Mouse (Mus musculus) embryonic fibroblast, embryonic 13.5 days (primary cell): ENCODE measurements around the gene Grasp. TPM values are rescaled to one million over a fixed set of nuclear protein-coding genes. Genes with fewer than 3 reads are reported as not detected.

Source experiments
- H3K27ac ChIP-seq: 2 replicates; pipeline ENCODE4 v1.5.1; 2012; ENCODE audit warnings: low read length, control low read depth, inconsistent platforms; ENCODE audit not compliant: insufficient read depth
- H3K4me1 ChIP-seq: 2 replicates; pipeline ENCODE4 v1.6.1; 2011; ENCODE audit warnings: low read length; ENCODE audit not compliant: control insufficient read depth, insufficient read depth
- H3K4me3 ChIP-seq: 2 replicates; pipeline ENCODE4 v1.5.1; 2011; ENCODE audit warnings: mild to moderate bottlenecking, control low read depth, low read length; ENCODE audit not compliant: insufficient read depth
- CTCF ChIP-seq: IDR thresholded peaks from 2 replicates; pipeline ENCODE4 v1.5.1; 2011; ENCODE audit warnings: mild to moderate bottlenecking, control low read depth, low read length, moderate library complexity, borderline replicate concordance; ENCODE audit not compliant: insufficient read depth
- POLR2A ChIP-seq: IDR thresholded peaks from 2 replicates; pipeline ENCODE4 v1.6.1; 2011; ENCODE audit warnings: low read depth, mild to moderate bottlenecking, control low read depth, low read length, moderate library complexity
- polyA plus RNA-seq: library from polyadenylated mRNA; stranded (reverse); fragments of >200 nt; gene quantifications from 2 replicates; pipeline ENCODE4 v1.2.4, GENCODE M21; 2011; ENCODE audit warnings: low read depth; ENCODE audit not compliant: missing spikeins, insufficient read length

The Grasp gene
- polyA plus RNA-seq, 1 experiment = 9.0 TPM

GRCm38 (mm10) chr15:101181500-101181899 is 42.5 kb upstream of the Grasp start:
- no peak overlapping the region for H3K4me3 ChIP-seq
- TF ChIP-seq POLR2A = no peak
- no peak for TF ChIP-seq CTCF
- H3K27ac ChIP-seq = no peak overlapping the region
- peaks cover 14% of the 10 kb centered on the region; the same call in 1 of the 2 replicates for H3K4me1 ChIP-seq

- Histone ChIP-seq H3K4me3 (no peak overlapping the region), H3K4me1 (peaks cover 14% of the 10 kb centered on the region; the same call in 1 of the 2 replicates), H3K27ac (peak overlapping the region; percentile 35; the same call in 1 of the 2 replicates)
- no peak for TF ChIP-seq CTCF
- TF ChIP-seq POLR2A = no peak
Measured at GRCm38 (mm10) chr15:101182676-101183075, 41.3 kb upstream of the Grasp start.

GRCm38 (mm10) chr15:101184300-101184699 is 39.7 kb upstream of the Grasp start:
- no peak overlapping the region for H3K27ac ChIP-seq

GRCm38 (mm10) chr15:101185549-101185948 is 38.4 kb upstream of the Grasp start:
- Histone ChIP-seq H3K27ac (no peak overlapping the region), H3K4me3 (no peak overlapping the region), H3K4me1 (peaks cover 14% of the 10 kb centered on the region)
- TF ChIP-seq POLR2A (no peak), CTCF (no peak)

More at GRCm38 (mm10) chr15:101184300-101184699, 39.7 kb upstream of the Grasp start:
- TF ChIP-seq POLR2A (no peak), CTCF (no peak)
- Histone ChIP-seq H3K4me3 (no peak overlapping the region), H3K4me1 (peaks cover 14% of the 10 kb centered on the region; the same call in 1 of the 2 replicates)

GRCm38 (mm10) chr15:101187907-101188306 is 36.1 kb upstream of the Grasp start:
- H3K4me3 ChIP-seq = no peak overlapping the region
- H3K27ac ChIP-seq = no peak overlapping the region
- no peak for TF ChIP-seq POLR2A
- no peak for TF ChIP-seq CTCF
- H3K4me1 ChIP-seq = peaks cover 12% of the 10 kb centered on the region

GRCm38 (mm10) chr15:101189981-101190761 is 33.8 kb upstream of the Grasp start:
- H3K4me1 ChIP-seq = peaks cover 9% of the 10 kb centered on the region
- no peak overlapping the region for H3K27ac ChIP-seq
- H3K4me3 ChIP-seq = no peak overlapping the region
- TF ChIP-seq POLR2A (no peak), CTCF (no peak)

GRCm38 (mm10) chr15:101190762-101191150 is 33.2 kb upstream of the Grasp start:
- TF ChIP-seq POLR2A = no peak
- no peak for TF ChIP-seq CTCF
- Histone ChIP-seq H3K27ac (no peak overlapping the region), H3K4me3 (no peak overlapping the region), H3K4me1 (peaks cover 9% of the 10 kb centered on the region)

- H3K4me3 ChIP-seq = no peak overlapping the region
- H3K4me1 ChIP-seq = peaks cover 9% of the 10 kb centered on the region
- H3K27ac ChIP-seq = peak overlapping the region; percentile 62
- TF ChIP-seq POLR2A = peak; percentile 29; the same call in 1 of the 2 replicates
- no peak for TF ChIP-seq CTCF
Measured at GRCm38 (mm10) chr15:101191459-101192259, 32.3 kb upstream of the Grasp start.

GRCm38 (mm10) chr15:101192260-101192640 is 31.7 kb upstream of the Grasp start:
- TF ChIP-seq CTCF = no peak
- TF ChIP-seq POLR2A = no peak
- Histone ChIP-seq H3K4me3 (no peak overlapping the region), H3K4me1 (peaks cover 9% of the 10 kb centered on the region), H3K27ac (peak overlapping the region; percentile 48)
